Mouse (Mus musculus) E14TG2a.4 (cell line): ENCODE results near the gene Osgin1.

Experiments used
- CTCF ChIP-seq: conservative IDR thresholded peaks from 2 replicates; pipeline ENCODE4 v1.5.1; 2014; ENCODE audit warnings: low read length
- NANOG ChIP-seq: IDR thresholded peaks from 2 replicates; pipeline ENCODE4 v1.6.1; 2014; ENCODE audit warnings: borderline replicate concordance, low read length, mixed read lengths

DNA sequence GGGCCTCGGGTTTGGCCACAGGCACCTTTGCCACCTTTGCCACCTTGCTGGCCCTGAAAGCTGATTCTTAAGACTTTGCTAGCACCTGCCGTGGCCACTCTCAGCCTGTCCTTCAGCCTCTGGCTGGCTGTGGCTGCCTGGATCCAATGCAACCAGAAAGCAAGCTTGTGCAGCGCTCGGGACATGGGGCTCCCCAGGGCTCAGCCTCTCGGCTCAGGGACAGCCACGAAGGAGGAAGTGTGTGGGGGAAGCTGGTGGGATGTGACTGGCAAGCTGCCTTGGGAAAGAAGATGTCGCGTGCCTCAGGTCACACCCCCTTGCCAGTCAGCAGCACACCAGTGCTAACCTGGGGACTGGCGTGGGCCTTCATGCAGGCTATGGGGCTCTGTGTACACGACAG, 9.2 kb upstream of the Osgin1 start:
- TF ChIP-seq CTCF, result no peak
- no peak for TF ChIP-seq NANOG
